Mouse (Mus musculus): ENCODE results near the gene Manea.

DNA sequence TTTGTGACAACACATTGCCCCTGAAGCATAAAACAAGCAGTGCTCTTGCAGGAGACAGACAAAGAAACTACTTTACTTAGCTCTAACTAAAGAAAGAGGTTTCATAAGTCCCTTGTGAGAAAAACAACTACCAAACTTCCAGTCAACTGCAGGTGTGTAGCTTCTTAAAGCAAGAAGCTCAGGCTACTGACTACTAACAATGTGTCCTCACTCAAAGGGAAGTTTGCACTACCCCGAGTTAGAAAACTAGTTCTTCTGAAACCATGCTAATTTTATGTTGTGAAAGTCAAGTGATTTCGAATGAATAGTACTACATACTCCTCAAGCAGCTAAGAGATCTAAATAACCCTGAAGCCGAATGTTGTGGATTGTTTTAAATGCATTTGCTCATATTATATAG lies 1.6 kb downstream of the Manea start:
- TF ChIP-seq CTCF (IDR thresholded peaks at IDR 0.05; ENCODE audit: low read depth, low read length) (no peak), GATA1 (IDR thresholded peaks at IDR 0.05; ENCODE audit: borderline replicate concordance, low read length) (no peak), TAL1 (conservative IDR thresholded peaks at IDR 0.05; ENCODE audit: low read depth, low read length) (no peak), POLR2AphosphoS5 (IDR thresholded peaks at IDR 0.05; ENCODE audit: insufficient replicate concordance, low read depth, low read length) (no peak), GATA2 (IDR thresholded peaks at IDR 0.05; ENCODE audit: borderline replicate concordance, low read depth, low read length) (no peak)

Data from G1E (cell line).